Mouse (Mus musculus) cerebellum, postnatal 36 days (tissue): ENCODE data around the gene Tenm3.

Source experiments
- DNase-seq, 2 experiments: peaks; one replicate each; pipeline ENCODE4 v3.0.0; 2021 to 2022; ENCODE audit warnings: mixed read lengths in 2 of 2

Gene Tenm3

GRCm38 (mm10) chr8:48439491-48439890 lies 404.3 kb downstream of the Tenm3 start:
- DNase-seq: no peak

GRCm38 (mm10) chr8:48437523-48438207 lies 406.1 kb downstream of the Tenm3 start:
- no peak for DNase-seq

GRCm38 (mm10) chr8:48425101-48425500 lies 418.6 kb downstream of the Tenm3 start:
- no peak for DNase-seq

- DNase-seq: no peak
Observed at GRCm38 (mm10) chr8:48417714-48418113, 426.0 kb downstream of the Tenm3 start.

- DNase-seq: no peak
Observed at GRCm38 (mm10) chr8:48410916-48411315, 432.8 kb downstream of the Tenm3 start.

GRCm38 (mm10) chr8:48400572-48400972 lies 443.2 kb downstream of the Tenm3 start:
- DNase-seq: no peak

GRCm38 (mm10) chr8:48385833-48386232 lies 457.9 kb downstream of the Tenm3 start:
- no peak for DNase-seq

- DNase-seq: no peak
Observed at GRCm38 (mm10) chr8:48380035-48380434, 463.7 kb downstream of the Tenm3 start.

- DNase-seq: no peak
Observed at GRCm38 (mm10) chr8:48376774-48377173, 467.0 kb downstream of the Tenm3 start.

- DNase-seq: no peak
Observed at GRCm38 (mm10) chr8:48375183-48375582, 468.6 kb downstream of the Tenm3 start.

- no peak for DNase-seq
Observed at GRCm38 (mm10) chr8:48373404-48373803, 470.3 kb downstream of the Tenm3 start.

GRCm38 (mm10) chr8:48367164-48367563 lies 476.6 kb downstream of the Tenm3 start:
- no peak for DNase-seq

GRCm38 (mm10) chr8:48356849-48357248 lies 486.9 kb downstream of the Tenm3 start:
- no peak for DNase-seq

GRCm38 (mm10) chr8:48353458-48353857 lies 490.3 kb downstream of the Tenm3 start:
- DNase-seq: no peak

- no peak for DNase-seq
Observed at GRCm38 (mm10) chr8:48348901-48349300, 494.9 kb downstream of the Tenm3 start.

GRCm38 (mm10) chr8:48348386-48348785 lies 495.4 kb downstream of the Tenm3 start:
- no peak for DNase-seq

GRCm38 (mm10) chr8:48343067-48343420 lies 500.7 kb downstream of the Tenm3 start:
- no peak for DNase-seq

- DNase-seq: peak in 1 of 2 experiments; percentile 5
Observed at GRCm38 (mm10) chr8:48342321-48343066, 501.3 kb downstream of the Tenm3 start.

- DNase-seq: no peak
Observed at GRCm38 (mm10) chr8:48341692-48342091, 502.1 kb downstream of the Tenm3 start.

- DNase-seq: no peak
Observed at GRCm38 (mm10) chr8:48341276-48341675, 502.5 kb downstream of the Tenm3 start.

GRCm38 (mm10) chr8:48322655-48323265 lies 521.0 kb downstream of the Tenm3 start:
- DNase-seq: no peak

- no peak for DNase-seq
Observed at GRCm38 (mm10) chr8:48322240-48322639, 521.5 kb downstream of the Tenm3 start.

- no peak for DNase-seq
Observed at GRCm38 (mm10) chr8:48319674-48320073, 524.1 kb downstream of the Tenm3 start.

- no peak for DNase-seq
Observed at GRCm38 (mm10) chr8:48317498-48317897, 526.3 kb downstream of the Tenm3 start.
